Mouse (Mus musculus) lung, adult 2 months (tissue): ENCODE results near the gene Alyref. TPM values are rescaled to one million over a fixed set of nuclear protein-coding genes. Genes with fewer than 3 reads are reported as not detected.

Experiments
- DNase-seq: peaks from one replicate; pipeline ENCODE4 v3.0.0; 2022
- H3K4me1 ChIP-seq: fragments of 200-500 bp; 2 replicates; pipeline ENCODE4 v1.6.1; 2011; ENCODE audit warnings: low read length; ENCODE audit not compliant: control insufficient read depth, insufficient read depth
- H3K4me3 ChIP-seq: fragments of 200-500 bp; replicated peaks from 2 replicates; pipeline ENCODE3; 2011; ENCODE audit warnings: low read depth, mild to moderate bottlenecking, control low read depth, low read length; ENCODE audit errors: extremely low read depth
- CTCF ChIP-seq: fragments of 200-500 bp; IDR thresholded peaks from 2 replicates; pipeline ENCODE4 v1.5.1; 2011; ENCODE audit warnings: mild to moderate bottlenecking, low read length, control low read depth; ENCODE audit not compliant: insufficient read depth
- POLR2A ChIP-seq: fragments of 200-500 bp; IDR thresholded peaks from 2 replicates; pipeline ENCODE4 v1.6.1; 2011; ENCODE audit warnings: low read depth, mild to moderate bottlenecking, control low read depth, low read length, borderline replicate concordance; ENCODE audit errors: extremely low read depth
- whole genome bisulfite sequencing: fragments of 180-500 bp; shearing (Covaris S2); methylation state at CpG from one replicate; pipeline ENCODE4 v1.1.7; 2018; 5-methylcytosine and 5-hydroxymethylcytosine counted together
- polyA plus RNA-seq: library from polyadenylated mRNA; depleted of rRNA; stranded (reverse); fragments of >200 nt; gene quantifications from 2 replicates; pipeline ENCODE4 v1.2.3, GENCODE M21; 2012

Alyref gene
- polyA plus RNA-seq, 1 experiment, result 29.1 TPM

GRCm38 (mm10) chr11:120627468-120628300 is 29.5 kb upstream of the Alyref start:
- 73% methylated on average over 22 of the region's 22 CpGs for WGBS
- H3K4me1 ChIP-seq, result peaks cover 32% of the 10 kb centered on the region
- TF ChIP-seq POLR2A (no peak), CTCF (no peak)
- no peak for DNase-seq
- H3K4me3 ChIP-seq, result no peak overlapping the region

- no peak for DNase-seq
- H3K4me3 ChIP-seq, result no peak overlapping the region
- no peak for TF ChIP-seq POLR2A
- no peak for TF ChIP-seq CTCF
- 83% methylated on average over 11 of the region's 11 CpGs for WGBS
- H3K4me1 ChIP-seq, result peaks cover 27% of the 10 kb centered on the region
Observed at GRCm38 (mm10) chr11:120626785-120627467, 28.8 kb upstream of the Alyref start.

GRCm38 (mm10) chr11:120625152-120625775 is 27.1 kb upstream of the Alyref start, which contains the start of gene Sirt7:
TSS of gene Sirt7 (minus strand) at chr11:120625240.
- 8% methylated on average over 5 of the region's 5 CpGs for WGBS
- H3K4me1 ChIP-seq, result peaks cover 16% of the 10 kb centered on the region
- TF ChIP-seq CTCF (no peak), POLR2A (no peak)
- DNase-seq, result no peak
- H3K4me3 ChIP-seq, result peak within 1 kb of the TSS; percentile 81

GRCm38 (mm10) chr11:120624680-120625111 is 26.5 kb upstream of the Alyref start:
- Histone ChIP-seq H3K4me3 (peak overlapping the region; percentile 81), H3K4me1 (peaks cover 11% of the 10 kb centered on the region)
- no peak for TF ChIP-seq CTCF
- peak; percentile 79; the same call in 1 of the 2 replicates for TF ChIP-seq POLR2A
- WGBS, result under 1% methylated on average over 53 of the region's 53 CpGs
- peak; percentile 76 for DNase-seq

- peaks cover 11% of the 10 kb centered on the region for H3K4me1 ChIP-seq
- H3K4me3 ChIP-seq, result peak overlapping the region; percentile 81
- WGBS, result 11% methylated on average over 30 of the region's 30 CpGs
- TF ChIP-seq CTCF, result peak; percentile 44; the same call in 1 of the 2 replicates
- no peak for TF ChIP-seq POLR2A
- DNase-seq, result peak; percentile 62
Observed at GRCm38 (mm10) chr11:120623961-120624679, 26.0 kb upstream of the Alyref start.

- WGBS, result 88% methylated on average over 6 of the region's 6 CpGs
- peaks cover 11% of the 10 kb centered on the region for H3K4me1 ChIP-seq
Observed at GRCm38 (mm10) chr11:120622805-120623204, 24.6 kb upstream of the Alyref start.

GRCm38 (mm10) chr11:120620195-120620594 is 22.0 kb upstream of the Alyref start:
- whole genome bisulfite sequencing, result 90% methylated on average over 14 of the region's 14 CpGs
- Histone ChIP-seq H3K4me1 (peaks cover 10% of the 10 kb centered on the region), H3K4me3 (no peak overlapping the region)
- no peak for TF ChIP-seq CTCF
- TF ChIP-seq POLR2A, result no peak
- no peak for DNase-seq

More at GRCm38 (mm10) chr11:120622805-120623204, 24.6 kb upstream of the Alyref start:
- H3K4me3 ChIP-seq, result no peak overlapping the region
- TF ChIP-seq CTCF, result no peak
- no peak for TF ChIP-seq POLR2A
- DNase-seq, result no peak

GRCm38 (mm10) chr11:120618619-120619535 is 20.7 kb upstream of the Alyref start:
- DNase-seq, result no peak
- Histone ChIP-seq H3K4me3 (no peak overlapping the region), H3K4me1 (peaks cover 5% of the 10 kb centered on the region; the same call in 1 of the 2 replicates)
- whole genome bisulfite sequencing, result 94% methylated on average over 25 of the region's 25 CpGs
- TF ChIP-seq CTCF, result no peak
- no peak for TF ChIP-seq POLR2A
